Mouse (Mus musculus): ENCODE results near the gene Msx2. TPM values are rescaled to one million over a fixed set of nuclear protein-coding genes. Genes with fewer than 3 reads are reported as not detected.
A peak's percentile ranks its signal among the peaks of the same experiment; 100 is the strongest.

Gene Msx2
- polyA plus RNA-seq, 1 experiment from 2014 or later, result 27.4 TPM

DNA sequence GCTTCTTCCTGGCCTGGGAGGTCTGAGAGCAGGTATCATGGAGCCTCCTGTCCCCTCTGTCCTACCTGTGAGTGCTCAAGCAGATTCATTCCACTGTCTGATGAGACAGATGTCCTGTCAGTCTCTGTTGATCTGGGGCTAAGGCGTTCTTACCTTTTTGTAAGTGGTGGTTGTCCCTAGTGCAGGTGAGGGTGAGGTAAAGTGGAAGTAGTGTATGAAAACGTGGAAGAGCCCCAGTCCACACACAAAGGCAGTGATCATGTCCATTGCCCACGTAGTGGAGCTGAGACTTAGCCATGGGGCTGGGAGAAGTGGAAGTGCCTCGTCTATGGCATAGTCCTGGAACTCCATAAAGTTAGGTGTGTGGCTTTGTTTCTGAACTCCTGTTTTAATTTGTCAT is 51.7 kb downstream of the Msx2 start:
- Histone ChIP-seq H3K36me3 (no peaks in the 10 kb centered on the region), H3K9me3 (no peaks in the 10 kb centered on the region), H3K4me3 (no peak overlapping the region), H3K4me1 (peaks cover 10% of the 10 kb centered on the region), H3K27ac (no peak overlapping the region), H3K27me3 (ENCODE audit: insufficient read depth, poor library complexity, severe bottlenecking) (peaks cover 17% of the 10 kb centered on the region)
- 74% methylated on average over 4 of the region's 4 CpGs for WGBS
- peak; percentile 67 for DNase-seq (ENCODE audit: low spot score)

DNA sequence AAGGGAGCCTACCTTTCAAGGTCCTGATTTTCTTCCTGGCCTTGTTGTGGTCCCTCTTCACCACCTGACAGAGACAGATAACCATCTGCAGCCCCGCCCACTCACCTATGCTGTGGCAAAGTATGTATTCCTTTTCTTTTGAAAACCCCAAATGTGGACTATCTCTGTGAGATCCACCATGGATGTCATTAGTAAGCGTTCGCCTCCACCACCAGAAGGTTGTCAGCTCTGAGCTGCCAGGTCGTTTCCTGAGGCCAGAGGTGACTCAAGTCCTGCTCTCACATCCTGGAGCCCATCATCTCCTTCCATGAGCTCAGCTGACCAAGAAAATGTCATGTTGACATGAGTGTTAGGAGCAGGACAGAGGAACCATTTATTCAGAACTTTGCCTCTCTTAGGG is 52.1 kb downstream of the Msx2 start:
- Histone ChIP-seq H3K27me3 (ENCODE audit: insufficient read depth, poor library complexity, severe bottlenecking) (peaks cover 17% of the 10 kb centered on the region), H3K36me3 (no peaks in the 10 kb centered on the region), H3K4me3 (no peak overlapping the region), H3K4me1 (peaks cover 10% of the 10 kb centered on the region), H3K27ac (no peak overlapping the region), H3K9me3 (no peaks in the 10 kb centered on the region)
- DNase-seq (ENCODE audit: low spot score), result peak; percentile 55
- 77% methylated on average over 4 of the region's 4 CpGs for WGBS

- H3K27ac ChIP-seq, result no peak overlapping the region
- H3K36me3 ChIP-seq, result no peaks in the 10 kb centered on the region
- peaks cover 17% of the 10 kb centered on the region for H3K27me3 ChIP-seq (ENCODE audit: insufficient read depth, poor library complexity, severe bottlenecking)
- H3K4me1 ChIP-seq, result peaks cover 10% of the 10 kb centered on the region
- no peaks in the 10 kb centered on the region for H3K9me3 ChIP-seq
- peak; percentile 73 for DNase-seq (ENCODE audit: low spot score)
- 64% methylated on average over 8 of the region's 8 CpGs for WGBS
- H3K4me3 ChIP-seq, result no peak overlapping the region
Measured at GRCm38 (mm10) chr13:53419681-53420080, 53.2 kb downstream of the Msx2 start.

DNA sequence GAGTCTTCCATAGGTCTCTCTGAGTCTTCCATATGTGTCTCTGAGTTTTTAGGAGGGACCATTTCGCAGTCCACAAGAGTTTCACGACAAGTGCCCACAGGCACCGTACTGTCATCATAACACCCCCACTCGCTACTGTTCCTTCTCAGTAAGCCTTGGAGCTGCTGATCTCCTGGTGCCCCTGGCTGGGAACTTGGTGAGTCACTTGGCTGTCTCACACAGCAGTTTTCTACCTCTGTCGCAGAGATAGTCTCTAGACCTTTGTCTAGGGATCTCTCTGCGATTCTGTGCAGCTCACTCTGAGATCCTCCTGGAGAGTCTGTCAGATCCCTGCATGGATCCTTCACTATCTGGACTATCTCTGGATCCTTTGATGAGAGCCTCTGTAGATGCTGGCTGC is 55.2 kb downstream of the Msx2 start:
- DNase-seq (ENCODE audit: low spot score), result peak; percentile 71
- H3K9me3 ChIP-seq, result no peaks in the 10 kb centered on the region
- 88% methylated on average over 6 of the region's 6 CpGs for WGBS
- H3K36me3 ChIP-seq, result no peaks in the 10 kb centered on the region
- peaks cover 10% of the 10 kb centered on the region; the same call in 1 of the 2 replicates for H3K27me3 ChIP-seq (ENCODE audit: insufficient read depth, poor library complexity, severe bottlenecking)
- no peak overlapping the region for H3K27ac ChIP-seq
- H3K4me1 ChIP-seq, result peaks cover 10% of the 10 kb centered on the region
- H3K4me3 ChIP-seq, result no peak overlapping the region

Other genes starting within 250 kb of the Msx2 start
- gene Ror2, start 186.9 kb downstream of the Msx2 start, polyA plus RNA-seq (2016; fragmentation: Nextera tagmentation; extraction: Ambion mirVana), result 25.8 and 27.8 TPM in 2 replicates
- 20.2 and 26.3 TPM in 2 replicates for gene Sptlc1, start 95.7 kb downstream of the Msx2 start, polyA plus RNA-seq (2016; fragmentation: Nextera tagmentation; extraction: Ambion mirVana)